Mouse (Mus musculus) liver (tissue): Measurements from ENCODE around the gene Surf6.
"Not testable (repeated sequence)": the region's sequence is repeated elsewhere in the genome, so short reads cannot be mapped to it uniquely, and the experiment has no call there.

Source experiments
- DNase-seq: peaks from one replicate; pipeline ENCODE4 v3.0.0-alpha.2; 2020; ENCODE audit warnings: mixed read lengths

Gene Surf6

DNA sequence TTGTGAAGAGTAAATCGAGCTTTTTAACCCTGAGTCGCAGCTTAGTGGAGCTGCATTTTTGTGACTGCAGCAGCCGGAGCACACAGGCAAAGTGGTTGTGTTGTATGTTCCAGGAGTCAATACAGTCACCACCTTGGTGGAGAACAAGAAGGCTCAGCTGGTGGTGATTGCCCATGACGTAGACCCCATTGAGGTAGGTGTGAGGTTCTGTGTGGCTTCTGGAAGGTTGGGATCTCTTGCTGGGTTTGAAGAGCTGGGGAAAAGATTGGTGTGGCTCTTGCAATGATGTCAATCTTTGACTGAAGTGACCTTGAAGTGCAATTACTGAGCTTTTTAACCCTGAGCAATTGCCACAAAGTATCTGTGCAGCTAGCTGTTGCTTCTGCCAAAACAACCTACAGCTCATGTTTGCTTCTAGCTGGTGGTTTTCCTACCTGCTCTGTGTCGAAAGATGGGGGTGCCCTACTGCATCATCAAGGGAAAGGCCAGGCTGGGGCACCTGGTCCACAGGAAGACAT lies 9.6 kb upstream of the Surf6 start:
- no peak for DNase-seq

DNA sequence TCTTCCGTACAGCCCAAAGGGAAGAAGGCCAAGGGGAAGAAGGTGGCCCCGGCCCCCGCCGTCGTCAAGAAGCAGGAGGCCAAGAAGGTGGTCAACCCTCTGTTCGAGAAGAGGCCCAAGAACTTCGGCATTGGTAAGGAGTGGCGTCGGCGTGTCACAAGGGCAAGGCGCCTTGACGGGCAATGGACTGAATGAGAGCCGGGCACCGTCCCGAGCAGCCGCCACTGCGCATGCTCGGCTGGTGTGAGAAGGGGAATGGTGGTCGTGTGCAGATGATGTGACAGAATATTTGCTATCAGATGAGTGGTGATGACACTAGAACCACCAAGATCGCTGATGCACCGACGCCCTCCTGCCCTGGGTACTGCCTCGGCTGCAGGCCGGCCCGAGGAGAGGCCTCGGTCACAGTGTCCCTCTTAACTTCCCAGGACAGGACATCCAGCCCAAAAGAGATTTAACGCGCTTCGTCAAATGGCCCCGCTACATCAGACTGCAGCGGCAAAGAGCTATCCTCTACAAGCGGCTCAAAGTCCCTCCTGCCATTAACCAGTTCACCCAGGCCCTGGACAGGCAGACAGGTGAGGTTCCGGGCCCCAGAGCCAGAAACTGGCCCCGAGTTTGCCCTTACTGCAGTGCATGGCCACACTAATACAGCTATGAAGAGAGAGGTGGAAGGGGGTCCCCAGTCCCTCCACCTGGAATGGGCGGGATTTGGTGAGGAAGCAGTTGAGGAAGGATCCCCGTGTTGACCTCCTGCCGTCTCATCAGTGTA lies 8.5 kb upstream of the Surf6 start:
- DNase-seq: peak; percentile 68

- peak; percentile 100 for DNase-seq
These were observed 7.7 kb upstream of the Surf6 start, which contains the start of the genes Med22 and Rpl7a for GRCm38 (mm10) chr2:26910124-26910993. TSS of gene Med22 (minus strand) at chr2:26910677. TSS of gene Rpl7a (plus strand) at chr2:26910764.

DNA sequence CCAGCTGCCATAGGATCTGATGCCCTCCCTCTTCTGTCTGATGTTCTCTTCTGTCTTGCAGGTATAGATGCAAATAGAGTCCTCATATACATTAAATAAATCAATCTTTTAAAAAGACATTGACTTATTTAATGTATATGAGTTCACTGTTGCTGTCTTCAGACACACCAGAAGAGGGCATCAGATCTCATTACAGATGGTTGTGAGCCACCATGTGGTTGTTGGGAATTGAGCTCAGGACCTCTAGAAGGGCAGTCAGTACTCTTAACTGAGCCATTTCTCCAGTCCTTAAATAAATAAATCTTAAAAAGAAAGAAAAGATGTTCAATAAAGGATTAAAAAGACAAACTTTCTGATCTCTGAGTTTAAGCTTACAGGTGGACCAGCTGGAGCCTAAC lies 6.7 kb upstream of the Surf6 start:
- DNase-seq: no peak

GRCm38 (mm10) chr2:26908710-26909386 lies 6.2 kb upstream of the Surf6 start:
- DNase-seq: no peak

- peak; percentile 57 for DNase-seq
These were observed 4.4 kb upstream of the Surf6 start for GRCm38 (mm10) chr2:26907109-26907508.

DNA sequence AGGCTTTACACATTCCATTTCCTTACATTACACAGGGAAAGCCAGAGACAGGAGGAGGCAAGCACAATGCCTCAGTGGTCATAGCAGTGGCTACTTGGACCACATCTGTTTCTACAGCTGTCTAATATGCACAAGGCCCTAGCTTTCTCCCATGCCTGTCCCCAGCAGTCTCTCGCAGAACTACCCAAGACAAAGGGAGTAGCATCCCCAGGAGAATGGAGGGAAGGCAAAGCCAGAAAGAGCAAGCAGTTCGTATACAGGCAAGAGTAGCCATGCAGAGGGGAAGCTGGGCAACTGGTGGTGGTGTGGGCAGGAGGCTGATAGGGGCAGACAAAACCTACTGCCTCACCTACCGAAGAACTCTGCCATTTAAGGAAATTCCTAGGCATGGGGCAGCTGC lies 3.8 kb upstream of the Surf6 start:
- no peak for DNase-seq

- no peak for DNase-seq
These were observed 3.3 kb upstream of the Surf6 start for GRCm38 (mm10) chr2:26905936-26906335.

DNA sequence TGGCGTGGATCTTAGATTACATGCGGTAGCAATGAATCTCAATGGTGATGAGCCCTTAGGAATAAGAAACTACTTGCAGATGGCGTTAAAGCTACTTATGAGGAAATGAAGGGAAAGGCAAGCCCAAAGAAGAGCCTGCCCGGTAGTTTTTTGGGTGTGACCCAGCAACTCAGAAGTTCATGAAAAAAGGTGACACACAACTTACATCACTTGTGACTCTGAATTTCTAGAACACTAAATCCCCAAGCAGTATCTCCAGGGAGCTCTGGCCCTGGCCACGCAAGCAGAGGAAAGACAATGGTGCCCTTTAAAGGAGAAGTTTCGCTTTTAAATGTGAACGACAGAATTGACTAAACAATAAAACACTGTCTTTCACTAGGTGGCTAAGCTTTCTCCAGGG lies 632 bp upstream of the Surf6 start:
- DNase-seq: no peak

DNA sequence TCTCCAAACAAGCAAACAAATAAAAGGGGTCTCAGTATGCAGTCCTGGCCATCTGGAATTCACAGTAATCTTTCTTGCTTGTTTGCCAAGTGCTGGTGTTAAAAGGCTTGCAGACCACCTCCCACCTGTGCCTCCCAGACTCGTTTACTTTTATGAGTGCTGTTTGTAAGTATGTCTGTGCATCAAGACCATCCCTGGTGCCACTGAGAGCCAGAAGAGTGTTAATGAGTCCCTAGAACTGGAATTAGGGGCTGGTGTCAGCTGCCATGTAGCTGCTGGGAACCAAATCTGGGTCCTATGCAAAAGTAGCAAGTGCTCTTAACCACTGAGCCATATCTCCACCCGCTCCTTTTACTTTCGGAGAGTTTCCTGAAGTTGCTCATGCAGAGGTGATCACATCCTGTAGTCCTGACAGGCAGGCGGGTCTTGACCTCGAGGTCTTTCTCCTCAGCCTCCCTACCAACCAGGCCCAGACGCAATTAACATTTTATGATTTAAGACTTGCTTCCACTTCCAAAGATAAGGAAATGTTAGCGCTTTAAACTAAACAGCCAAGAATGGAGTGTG lies 762 bp downstream of the Surf6 start:
- no peak for DNase-seq

DNA sequence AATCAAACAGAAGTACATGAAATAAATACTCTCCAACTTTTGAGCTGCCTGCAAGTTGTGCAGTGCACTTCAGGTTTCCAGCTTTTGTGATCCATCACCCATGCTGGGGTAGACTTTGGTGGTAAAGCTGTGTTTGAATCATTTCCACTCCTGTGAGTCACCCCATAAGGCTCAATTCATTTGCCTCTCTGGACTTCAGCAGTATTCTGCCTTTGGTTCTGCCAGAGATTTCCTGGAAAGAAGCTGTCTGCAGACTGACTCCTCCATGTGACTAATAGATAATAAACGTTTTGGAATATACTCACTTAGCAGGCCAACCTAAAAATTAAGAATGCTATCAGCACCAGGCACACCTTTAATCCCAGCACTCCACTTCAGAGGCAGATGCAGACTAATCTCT lies 1.9 kb downstream of the Surf6 start:
- DNase-seq: no peak

DNA sequence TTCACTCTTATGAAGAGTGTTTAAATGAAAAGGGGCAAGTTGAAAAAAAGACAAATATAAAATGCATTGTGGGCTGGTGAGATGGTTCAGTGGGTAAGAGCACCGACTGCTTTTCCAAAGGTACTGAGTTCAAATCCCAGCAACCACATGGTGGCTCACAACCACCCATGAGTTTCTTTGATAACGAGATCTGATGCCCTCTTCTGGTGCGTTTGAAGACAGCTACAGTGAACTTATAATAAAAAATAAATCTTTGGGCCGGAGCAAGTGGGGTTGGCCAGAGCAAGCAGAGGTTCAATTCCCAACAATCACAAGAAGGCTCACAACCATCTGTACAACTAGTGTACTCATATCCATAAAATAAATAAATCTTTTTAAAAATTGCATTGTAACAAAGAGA lies 6.8 kb downstream of the Surf6 start:
- DNase-seq: no peak

DNA sequence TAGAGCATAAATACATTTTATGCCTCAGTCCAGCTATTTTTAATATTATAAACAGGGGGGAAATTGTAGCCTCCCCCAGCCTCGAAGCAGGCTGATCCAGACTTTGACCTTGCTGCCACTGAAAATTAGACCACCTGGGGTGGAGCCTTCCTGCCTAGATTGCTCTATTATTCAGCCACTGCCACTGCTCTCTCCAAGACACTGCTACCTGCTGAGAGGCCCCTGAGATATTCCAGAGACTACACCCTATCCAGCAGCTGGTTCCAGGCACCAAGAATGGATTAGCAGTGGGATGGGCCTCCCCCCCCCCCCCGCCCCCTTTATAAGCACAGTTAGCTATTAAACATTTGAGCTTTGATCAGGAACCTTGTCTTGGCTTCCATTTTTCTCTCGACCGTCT lies 16.5 kb downstream of the Surf6 start:
- DNase-seq: not testable (repeated sequence)

- not testable (repeated sequence) for DNase-seq
These were observed 17.1 kb downstream of the Surf6 start for GRCm38 (mm10) chr2:26885541-26885940.

- no peak for DNase-seq
These were observed 24.1 kb downstream of the Surf6 start for GRCm38 (mm10) chr2:26878571-26878970.

DNA sequence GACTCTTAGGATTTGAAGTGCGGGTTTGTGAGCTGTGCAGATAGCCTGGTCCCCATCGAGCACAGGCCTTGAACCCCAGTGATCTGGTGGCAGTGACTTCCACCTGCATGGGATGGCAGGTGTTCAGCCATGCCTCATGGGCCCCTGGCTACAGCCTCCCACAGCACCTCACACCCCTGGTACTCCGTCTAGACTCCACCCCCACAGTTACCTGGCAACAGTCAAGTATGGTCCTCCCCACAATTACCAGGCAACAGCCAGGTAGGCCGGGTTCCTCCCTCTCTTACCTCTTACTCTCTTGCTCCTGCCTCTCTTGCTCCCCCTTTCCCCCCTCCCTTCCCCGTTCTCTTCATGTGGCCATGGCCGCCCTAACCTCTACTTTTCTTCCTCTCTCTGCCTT lies 32.0 kb downstream of the Surf6 start:
- no peak for DNase-seq

DNA sequence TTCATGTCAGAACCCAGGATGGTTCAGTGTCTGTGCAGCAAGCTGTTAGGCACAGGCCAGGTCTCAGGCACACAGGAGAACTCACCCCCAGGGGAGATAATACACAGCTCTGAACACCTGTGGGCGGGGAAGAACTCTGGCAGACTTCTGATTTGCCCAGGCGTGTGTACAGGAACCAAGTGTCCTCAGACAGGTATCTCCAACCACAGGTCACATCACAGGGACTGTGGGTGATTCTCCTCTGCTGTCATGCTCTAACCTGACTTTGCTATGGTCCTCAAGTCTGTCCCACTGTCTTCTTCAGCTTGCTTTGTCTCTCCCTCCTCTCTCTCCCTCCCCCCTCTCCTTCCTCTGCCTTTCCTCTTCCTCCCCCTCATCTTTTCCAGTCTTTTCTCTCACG lies 37.8 kb downstream of the Surf6 start, which contains the start of gene Abo:
Gene Abo, minus strand, starts transcription at position 101 of the 400 bp plus-strand sequence.
- DNase-seq: no peak

DNA sequence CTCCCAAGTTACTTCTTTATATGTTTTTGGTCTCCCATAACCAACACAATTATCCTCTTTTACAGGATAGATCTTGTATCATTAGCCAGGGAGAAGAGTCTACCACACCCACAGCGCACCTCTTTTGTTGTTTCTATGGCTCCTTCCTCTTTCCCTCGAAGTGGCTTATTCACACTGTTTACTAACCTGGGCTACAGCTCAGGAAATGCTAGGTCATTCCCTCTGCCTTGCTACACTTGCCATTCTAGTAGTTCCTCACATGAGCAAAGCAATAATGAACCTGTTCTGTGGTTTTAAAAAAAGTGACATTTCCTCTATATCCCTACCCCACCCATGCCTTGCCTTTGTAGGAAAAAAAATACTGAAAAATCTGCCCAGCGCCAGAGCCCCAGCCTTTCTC lies 39.8 kb downstream of the Surf6 start:
- no peak for DNase-seq

DNA sequence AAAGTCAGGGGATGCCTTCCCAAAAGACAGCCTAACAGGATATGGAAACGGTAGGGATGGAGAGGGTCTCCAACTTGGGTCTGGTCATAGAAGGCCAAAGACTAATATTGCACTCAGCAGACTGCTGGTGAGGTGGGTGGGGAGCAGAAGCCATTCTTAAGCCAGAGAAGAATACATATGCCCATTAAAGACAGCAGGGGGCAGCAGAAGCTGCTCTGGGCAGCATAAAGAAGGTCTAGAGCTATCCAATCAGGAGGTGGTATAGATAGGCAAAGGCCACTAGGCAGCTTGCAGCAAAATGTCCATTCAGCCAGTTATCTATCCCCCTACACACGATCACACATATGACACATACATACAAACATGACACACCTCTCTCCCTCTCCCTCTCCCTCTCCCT lies 55.0 kb downstream of the Surf6 start:
- peak; percentile 16 for DNase-seq
